21 mouse cellular contexts compared by ENCODE assay signal in the genomic region with DNA sequence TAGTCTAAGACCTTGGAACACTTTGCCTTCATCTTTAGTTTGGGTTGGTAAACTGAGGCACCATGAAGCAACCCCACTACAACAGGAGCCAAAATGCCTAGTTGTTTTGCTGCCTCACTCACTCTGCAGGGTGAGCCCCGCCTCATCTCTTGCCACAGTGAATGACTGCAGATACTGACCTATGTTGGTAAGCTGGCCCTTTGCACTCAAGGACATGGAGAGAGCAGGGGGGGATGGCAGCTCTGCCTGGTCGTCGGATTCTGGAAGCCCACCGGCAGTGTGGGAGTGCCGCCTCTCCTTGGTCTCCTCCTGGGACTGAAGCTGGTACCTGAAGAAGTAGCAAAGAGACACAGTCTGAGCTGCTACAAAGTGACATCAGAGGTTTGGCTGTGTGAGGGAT.
"Had no signal": no experiment of that assay in that cellular context is flagged by ENCODE, and none has a peak within 500 bp of the region (broad histone marks: within the 10 kb centered on the region; RNA-seq: fewer than 3 reads in every experiment).

No protein-coding gene starts in this region.

- H3K9me3 ChIP-seq: heart, embryonic 13.5 days; heart, embryonic 15.5 days; hindbrain, embryonic 13.5 days; kidney, embryonic 15.5 days; limb, embryonic 10.5 days; limb, embryonic 12.5 days; liver, embryonic 13.5 days; liver, embryonic 15.5 days had no signal

- H3K4me1 ChIP-seq: hindbrain, embryonic 13.5 days had no signal

- H3K27ac ChIP-seq: heart, embryonic 13.5 days; heart, embryonic 15.5 days; hindbrain, embryonic 13.5 days; hindbrain, postnatal 0 days; kidney, embryonic 15.5 days; kidney, postnatal 0 days; left cerebral cortex, adult 2 months; limb, embryonic 10.5 days; limb, embryonic 12.5 days; liver, embryonic 13.5 days; liver, embryonic 15.5 days had no signal

- H3K4me3 ChIP-seq: heart, embryonic 13.5 days; heart, embryonic 15.5 days; hindbrain, embryonic 13.5 days; kidney, embryonic 15.5 days; left cerebral cortex, adult 2 months; limb, embryonic 10.5 days; limb, embryonic 12.5 days; liver, embryonic 13.5 days; liver, embryonic 15.5 days had no signal

- ATAC-seq: hindbrain, postnatal 0 days had no signal

- H3K4me2 ChIP-seq: heart, embryonic 11.5 days; heart, embryonic 13.5 days; heart, embryonic 15.5 days; hindbrain, embryonic 13.5 days; kidney, embryonic 15.5 days; limb, embryonic 12.5 days; liver, embryonic 11.5 days; liver, embryonic 13.5 days; liver, embryonic 15.5 days had no signal

- H3K9ac ChIP-seq: heart, embryonic 13.5 days; heart, embryonic 15.5 days; hindbrain, embryonic 13.5 days; kidney, embryonic 15.5 days; limb, embryonic 12.5 days; liver, embryonic 13.5 days; liver, embryonic 15.5 days had no signal

- DNase-seq: gastrocnemius, postnatal 14 days; gastrocnemius, postnatal 36 days; kidney, adult 11 months; kidney, adult 2 months; kidney, adult 9 months; kidney, postnatal 14 days; kidney, postnatal 36 days; liver had no signal

- H3K27me3 ChIP-seq: heart, embryonic 13.5 days; heart, embryonic 15.5 days; hindbrain, embryonic 13.5 days; kidney, embryonic 15.5 days; limb, embryonic 12.5 days; liver, embryonic 13.5 days; liver, embryonic 15.5 days had no signal
